Mouse (Mus musculus) embryo, embryonic 9.5 days (tissue): ENCODE measurements at regions not wholly inside any gene's neighbourhood (a gene's known extent, or its start where the extent isn't known, plus 50 kb on each side); places are given as distances from the start of the nearest gene placed in this dataset.

ENCODE experiments used
- DNase-seq: peaks from one replicate; pipeline ENCODE4 v3.0.0-alpha.2; 2017; ENCODE audit errors: extremely low spot score

GRCm38 (mm10) chr12:99643016-99643415 lies 79.6 kb upstream of the Foxn3 start:
- DNase-seq: no peak

GRCm38 (mm10) chr12:99642131-99642895 lies 78.9 kb upstream of the Foxn3 start:
- DNase-seq: no peak

- no peak for DNase-seq
These were observed 77.9 kb upstream of the Foxn3 start for GRCm38 (mm10) chr12:99641278-99641677.

GRCm38 (mm10) chr12:99640214-99641151 lies 77.1 kb upstream of the Foxn3 start:
- peak; percentile 51 for DNase-seq

- DNase-seq: no peak
These were observed 76.4 kb upstream of the Foxn3 start for GRCm38 (mm10) chr12:99639847-99640213.

- DNase-seq: no peak
These were observed 75.7 kb upstream of the Foxn3 start for GRCm38 (mm10) chr12:99639118-99639517.

- DNase-seq: no peak
These were observed 74.6 kb upstream of the Foxn3 start for GRCm38 (mm10) chr12:99637986-99638385.

- DNase-seq: no peak
These were observed 72.9 kb upstream of the Foxn3 start for GRCm38 (mm10) chr12:99636234-99636633.

- no peak for DNase-seq
These were observed 72.0 kb upstream of the Foxn3 start for GRCm38 (mm10) chr12:99635361-99635760.

GRCm38 (mm10) chr12:99634726-99635125 lies 71.3 kb upstream of the Foxn3 start:
- no peak for DNase-seq

- DNase-seq: no peak
These were observed 70.3 kb upstream of the Foxn3 start for GRCm38 (mm10) chr12:99633678-99634077.

GRCm38 (mm10) chr12:99632988-99633387 lies 69.6 kb upstream of the Foxn3 start:
- DNase-seq: no peak

GRCm38 (mm10) chr12:99629606-99630005 lies 66.2 kb upstream of the Foxn3 start:
- DNase-seq: no peak

- DNase-seq: no peak
These were observed 65.0 kb upstream of the Foxn3 start for GRCm38 (mm10) chr12:99628421-99628820.

GRCm38 (mm10) chr12:99627898-99628231 lies 64.5 kb upstream of the Foxn3 start:
- DNase-seq: peak; percentile 90

- DNase-seq: peak; percentile 49
These were observed 64.0 kb upstream of the Foxn3 start for GRCm38 (mm10) chr12:99627201-99627897.

- DNase-seq: no peak
These were observed 62.8 kb upstream of the Foxn3 start for GRCm38 (mm10) chr12:99626147-99626546.

- DNase-seq: no peak
These were observed 61.7 kb upstream of the Foxn3 start for GRCm38 (mm10) chr12:99625094-99625493.

- no peak for DNase-seq
These were observed 58.9 kb upstream of the Foxn3 start for GRCm38 (mm10) chr12:99622238-99622637.

- DNase-seq: no peak
These were observed 53.9 kb upstream of the Foxn3 start for GRCm38 (mm10) chr12:99617241-99617804.

GRCm38 (mm10) chr12:99614420-99614819 lies 51.0 kb upstream of the Foxn3 start:
- no peak for DNase-seq
